Mouse (Mus musculus): ENCODE measurements at regions not wholly inside any gene's neighbourhood (a gene's known extent, or its start where the extent isn't known, plus 50 kb on each side); places are given as distances from the start of the nearest gene placed in this dataset.
A peak's percentile ranks its signal among the peaks of the same experiment; 100 is the strongest.
"Not testable (repeated sequence)": the region's sequence is repeated elsewhere in the genome, so short reads cannot be mapped to it uniquely, and the experiment has no call there.

- H3K4me2 ChIP-seq = 0 out of 2 replicates have a peak overlapping the region, but pooled peaks have one; percentile 27
- not testable (repeated sequence) for H3K4me3 ChIP-seq (replicated peaks); H3K9ac ChIP-seq; ATAC-seq (replicated peaks; ENCODE audit: low FRiP score); H3K27ac ChIP-seq; H3K9me3 ChIP-seq (replicated peaks); H3K27me3 ChIP-seq; H3K4me1 ChIP-seq; H3K36me3 ChIP-seq
- 79% methylated on average over 27 of the region's 27 CpGs for WGBS
Observed at GRCm38 (mm10) chr19:3083438-3083837, 199.3 kb upstream of the Mrpl21 start.

- ATAC-seq (replicated peaks; ENCODE audit: low FRiP score); H3K4me1 ChIP-seq; H3K36me3 ChIP-seq; H3K4me3 ChIP-seq (replicated peaks); H3K9ac ChIP-seq; H3K27ac ChIP-seq; H3K4me2 ChIP-seq; H3K27me3 ChIP-seq; H3K9me3 ChIP-seq (replicated peaks): not testable (repeated sequence)
- WGBS = 82% methylated on average over 5 of the region's 5 CpGs
Observed at GRCm38 (mm10) chr19:3091771-3092170, 190.9 kb upstream of the Mrpl21 start.

Data from kidney, embryonic 15.5 days (tissue).